Mouse (Mus musculus): Measurements from ENCODE around the gene Cdc42bpg.

Gene Cdc42bpg

GRCm38 (mm10) chr19:6306137-6306551 lies at the start of gene Cdc42bpg:
Gene Cdc42bpg (plus strand): TSS chr19:6306456.
- POLR2A ChIA-PET = interaction anchor here (0.5 to 20.4 kb wide), 48 partner anchors 9 to 260 kb away, joined by 3 to 829 read pairs (median 6); partner anchors contain the start of genes Ehd1 (in 3 of the 4), Cdca5 (in 2 of the 4), Men1 (in 2 of the 4) and Sf1 (in 2 of the 4)
- CTCF ChIA-PET = interaction anchor here (0.6 to 1.9 kb wide), 62 partner anchors 8 to 673 kb away, joined by 3 to 25 read pairs (median 5); partner anchors contain the start of genes Ehd1 (in 2 of the 4), Atg2a (in 1 of the 4), Cdca5 (in 1 of the 4) and Map4k2 (in 1 of the 4)

DNA sequence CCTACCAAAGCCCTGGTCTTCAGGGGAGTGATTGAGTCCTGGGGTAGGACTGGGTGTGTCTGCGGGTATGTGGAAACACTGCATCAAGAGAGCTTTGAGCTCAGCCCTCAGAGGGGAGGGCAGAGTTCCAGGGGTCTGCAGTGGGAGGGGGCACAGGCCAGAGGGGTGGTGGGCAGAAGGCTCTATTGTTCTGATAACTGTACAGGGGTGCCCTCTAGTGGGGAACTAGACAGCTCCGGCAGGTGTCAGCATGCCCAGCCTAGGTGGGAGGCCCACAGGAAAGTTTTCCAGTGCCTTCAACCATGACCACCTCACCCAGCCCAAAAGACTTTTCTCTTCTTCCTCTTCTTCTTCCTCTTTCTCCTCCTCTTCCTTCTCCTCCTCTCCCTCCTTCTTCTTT lies 45.8 kb upstream of the Cdc42bpg start:
- ChIA-PET CTCF (interaction anchor here in 3 of 4 experiments (0.6 to 2.1 kb wide), 28 partner anchors 9 to 612 kb away, joined by 3 to 14 read pairs (median 4); partner anchors contain the start of genes Cdc42bpg (in 2 of the 3), Men1 (in 2 of the 3), Atg2a (in 1 of the 3) and Cdc42ep2 (in 1 of the 3)), POLR2A (interaction anchor here in 2 of 4 experiments (0.8 to 34.9 kb wide), 11 partner anchors 10 to 103 kb away, joined by 3 to 829 read pairs (median 4); partner anchors contain the start of genes Map4k2 (in 1 of the 2), Men1 (in 1 of the 2) and Sf1 (in 1 of the 2))

- CTCF ChIA-PET = interaction anchor here (0.6 to 5.7 kb wide), 40 partner anchors 9 to 612 kb away, joined by 3 to 63 read pairs (median 4); partner anchors contain the start of genes Cdc42bpg (in 2 of the 4), Ehd1 (in 2 of the 4), Men1 (in 2 of the 4) and Arl2 (in 1 of the 4)
- POLR2A ChIA-PET = interaction anchor here in 2 of 4 experiments (0.6 to 34.9 kb wide), 12 partner anchors 9 to 784 kb away, joined by 3 to 829 read pairs (median 4); partner anchors contain the start of genes Cdc42bpg (in 1 of the 2), Map4k2 (in 1 of the 2), Men1 (in 1 of the 2) and Sf1 (in 1 of the 2)
Measured at GRCm38 (mm10) chr19:6260946-6261345, 45.3 kb upstream of the Cdc42bpg start.

- ChIA-PET CTCF (interaction anchor here (0.7 to 5.7 kb wide), 30 partner anchors 9 to 613 kb away, joined by 3 to 63 read pairs (median 4); partner anchors contain the start of genes Men1 (in 2 of the 4), Arl2 (in 1 of the 4), Atg2a (in 1 of the 4) and Cdc42bpg (in 1 of the 4)), POLR2A (interaction anchor here in 2 of 4 experiments (0.6 to 34.9 kb wide), 11 partner anchors 9 to 783 kb away, joined by 3 to 829 read pairs (median 4); partner anchors contain the start of genes Cdc42bpg (in 1 of the 2), Map4k2 (in 1 of the 2) and Sf1 (in 1 of the 2))
Measured at GRCm38 (mm10) chr19:6261379-6261778, 44.9 kb upstream of the Cdc42bpg start.

GRCm38 (mm10) chr19:6262222-6262621 lies 44.0 kb upstream of the Cdc42bpg start:
- ChIA-PET CTCF (interaction anchor here (0.7 to 8.2 kb wide), 21 partner anchors 9 to 262 kb away, joined by 3 to 66 read pairs (median 4); partner anchors contain the start of genes Cdc42bpg (in 2 of the 4), Ehd1 (in 1 of the 4), Map4k2 (in 1 of the 4) and Men1 (in 1 of the 4)), POLR2A (interaction anchor here in 2 of 4 experiments (0.7 to 34.9 kb wide), 14 partner anchors 8 to 121 kb away, joined by 3 to 829 read pairs (median 6); partner anchors contain the start of genes Ehd1 (in 2 of the 2), Arl2 (in 1 of the 2), Atg2a (in 1 of the 2) and Batf2 (in 1 of the 2))

DNA sequence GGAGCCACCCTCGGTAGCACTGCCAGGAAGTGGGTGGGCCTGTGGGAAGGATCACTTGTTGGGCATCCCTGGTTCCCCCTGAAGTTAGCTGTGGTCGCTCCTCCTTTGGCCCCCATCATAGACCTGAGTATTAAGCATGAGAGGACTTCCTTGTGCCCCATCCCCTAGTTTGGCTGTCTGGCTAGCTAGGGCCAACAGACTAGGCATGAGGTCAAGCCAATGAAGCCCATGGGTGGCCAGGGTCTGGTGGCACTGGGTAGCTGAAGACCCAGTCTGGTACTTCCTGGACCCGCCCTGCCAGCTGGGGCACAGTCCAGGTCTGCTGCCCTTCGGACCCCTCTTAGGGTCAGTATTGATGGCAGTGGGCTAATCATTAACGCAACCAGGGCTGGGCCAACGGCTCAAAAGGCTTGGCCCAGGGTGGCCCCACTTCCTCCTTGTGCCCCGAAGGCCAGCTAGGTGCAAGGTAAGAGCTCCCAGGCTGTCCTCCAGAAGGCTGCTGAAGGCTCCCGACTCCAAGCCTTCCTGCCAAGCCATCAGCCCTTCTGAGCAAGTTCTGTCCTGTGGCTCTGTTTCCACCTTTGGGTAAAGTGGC lies 43.3 kb upstream of the Cdc42bpg start:
- POLR2A ChIA-PET = interaction anchor here (0.6 to 34.9 kb wide), 31 partner anchors 9 to 196 kb away, joined by 3 to 829 read pairs (median 5); partner anchors contain the start of genes Ehd1 (in 2 of the 4), Arl2 (in 1 of the 4), Atg2a (in 1 of the 4) and Batf2 (in 1 of the 4)

GRCm38 (mm10) chr19:6264200-6264599 lies 42.1 kb upstream of the Cdc42bpg start:
- CTCF ChIA-PET = interaction anchor here (0.7 to 8.2 kb wide), 26 partner anchors 11 to 184 kb away, joined by 3 to 66 read pairs (median 4); partner anchors contain the start of genes Cdc42bpg (in 4 of the 4), Ehd1 (in 3 of the 4), Men1 (in 2 of the 4) and Atg2a (in 1 of the 4)
- POLR2A ChIA-PET = interaction anchor here (0.7 to 34.9 kb wide), 38 partner anchors 9 to 804 kb away, joined by 3 to 829 read pairs (median 4); partner anchors contain the start of genes Atg2a (in 2 of the 4), Ehd1 (in 2 of the 4), Men1 (in 2 of the 4) and Cdc42bpg (in 1 of the 4)

More for the DNA sequence above, 43.3 kb upstream of the Cdc42bpg start:
- CTCF ChIA-PET = interaction anchor here (0.6 to 8.2 kb wide), 31 partner anchors 8 to 261 kb away, joined by 3 to 66 read pairs (median 3); partner anchors contain the start of genes Cdc42bpg (in 3 of the 4), Men1 (in 2 of the 4), Arl2 (in 1 of the 4) and Ehd1 (in 1 of the 4)

DNA sequence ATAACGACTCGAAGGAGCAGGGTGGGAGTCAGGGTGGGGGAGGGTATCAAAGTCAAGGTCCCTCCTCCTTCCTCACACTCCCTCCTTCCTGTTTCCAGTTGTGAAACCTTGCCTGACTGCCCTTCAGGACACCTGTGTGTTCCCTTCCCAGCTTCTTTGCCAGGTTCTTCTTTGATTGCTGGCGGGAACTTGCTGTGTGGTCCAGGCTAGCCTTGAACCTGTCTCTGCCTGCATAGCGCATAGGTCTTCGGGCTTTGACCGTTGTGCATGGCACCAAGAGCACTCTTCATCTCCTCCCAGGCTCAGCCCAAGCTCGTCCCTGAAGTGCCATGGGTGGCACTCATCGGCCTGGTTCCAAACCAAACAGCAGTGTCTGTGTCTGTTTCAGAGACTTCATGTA lies 41.3 kb upstream of the Cdc42bpg start:
- ChIA-PET POLR2A (interaction anchor here in 2 of 4 experiments (0.8 to 34.9 kb wide), 19 partner anchors 8 to 250 kb away, joined by 3 to 829 read pairs (median 5); partner anchors contain the start of genes Ehd1 (in 2 of the 2), Atg2a (in 1 of the 2), Map4k2 (in 1 of the 2) and Men1 (in 1 of the 2)), CTCF (interaction anchor here (0.8 to 8.2 kb wide), 20 partner anchors 9 to 345 kb away, joined by 3 to 66 read pairs (median 5); partner anchors contain the start of genes Cdc42bpg (in 2 of the 4), Ehd1 (in 2 of the 4) and Men1 (in 1 of the 4))

DNA sequence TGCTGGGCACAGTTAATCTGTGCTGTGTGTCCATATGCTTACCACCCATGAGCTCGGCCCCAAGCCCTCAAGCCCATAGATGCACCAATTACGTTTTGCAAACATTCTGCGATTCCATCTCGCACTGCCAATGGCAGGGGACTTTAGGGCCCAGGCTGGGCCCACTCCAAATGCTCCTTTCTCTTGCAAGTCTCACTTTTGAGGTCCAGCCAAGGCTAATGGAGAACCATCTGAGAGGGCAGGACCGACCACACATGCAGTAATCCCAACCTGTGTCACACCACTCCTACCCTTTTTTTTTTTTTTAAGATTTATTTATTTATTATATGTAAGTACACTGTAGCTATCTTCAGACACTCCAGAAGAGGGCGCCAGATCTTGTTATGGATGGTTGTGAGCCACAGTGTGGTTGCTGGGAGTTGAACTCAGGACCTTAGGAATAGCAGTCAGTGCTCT lies 40.5 kb upstream of the Cdc42bpg start:
- ChIA-PET CTCF (interaction anchor here (0.6 to 8.2 kb wide), 42 partner anchors 8 to 791 kb away, joined by 3 to 66 read pairs (median 4); partner anchors contain the start of genes Cdc42bpg (in 4 of the 4), Ehd1 (in 2 of the 4), Capn1 (in 1 of the 4) and Gpha2 (in 1 of the 4)), POLR2A (interaction anchor here (0.6 to 34.9 kb wide), 25 partner anchors 9 to 895 kb away, joined by 3 to 829 read pairs (median 4); partner anchors contain the start of genes Ehd1 (in 4 of the 4), Sf1 (in 2 of the 4), Cdc42bpg (in 1 of the 4) and Map4k2 (in 1 of the 4))

DNA sequence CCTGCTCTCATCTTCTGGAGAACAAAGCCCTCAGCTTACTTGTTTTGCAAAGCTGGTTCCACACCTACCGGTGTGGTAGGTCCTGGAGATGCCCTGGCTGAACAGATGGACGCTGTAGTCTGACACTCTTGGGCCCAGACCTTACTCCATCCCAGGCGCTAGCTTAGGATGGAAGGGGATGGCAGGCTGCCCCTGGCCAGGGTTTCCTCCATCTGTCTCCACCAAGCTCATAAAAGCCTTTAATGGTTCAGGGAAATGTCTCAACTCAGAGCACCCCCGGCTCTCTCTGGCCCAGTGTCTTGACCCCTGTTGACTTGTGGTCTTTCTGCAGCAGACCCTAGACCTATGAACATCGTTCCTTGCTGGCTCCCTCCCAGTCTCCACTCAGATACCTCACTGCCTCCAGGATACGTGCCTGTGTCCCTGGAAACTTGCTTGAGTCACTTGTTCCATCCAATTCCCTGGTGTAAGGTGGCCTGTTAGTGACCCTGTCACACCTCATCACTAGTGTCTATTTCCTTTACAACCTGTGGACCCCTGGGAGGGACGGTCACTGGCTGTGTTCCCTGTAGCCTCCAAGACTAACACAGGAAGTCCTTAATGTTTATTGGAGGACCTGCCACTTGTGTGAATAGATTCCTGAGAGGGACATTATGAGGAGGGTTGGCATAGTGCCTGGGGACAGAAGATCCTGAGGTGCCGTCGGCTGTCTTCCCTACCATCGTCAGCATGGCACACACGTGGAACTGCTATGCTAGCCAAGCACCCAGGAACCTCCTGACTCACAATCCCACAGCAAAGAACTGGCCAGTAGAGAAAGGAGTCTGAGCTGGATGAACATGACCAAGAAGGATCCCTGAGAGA lies 38.7 kb upstream of the Cdc42bpg start:
- CTCF ChIA-PET = interaction anchor here (0.7 to 8.2 kb wide), 18 partner anchors 9 to 301 kb away, joined by 3 to 66 read pairs (median 5); partner anchors contain the start of genes Cdc42bpg (in 2 of the 4), Ehd1 (in 1 of the 4) and Ppp2r5b (in 1 of the 4)
- POLR2A ChIA-PET = interaction anchor here (0.8 to 34.9 kb wide), 12 partner anchors 11 to 200 kb away, joined by 3 to 829 read pairs (median 4); partner anchors contain the start of genes Ehd1 (in 2 of the 4), Cdc42bpg (in 1 of the 4), Men1 (in 1 of the 4) and Ppp2r5b (in 1 of the 4)

- CTCF ChIA-PET = interaction anchor here (0.5 to 8.2 kb wide), 16 partner anchors 8 to 1471 kb away, joined by 3 to 66 read pairs (median 3); partner anchors contain the start of genes Ehd1 (in 2 of the 4), Cdc42bpg (in 1 of the 4) and Ppp2r5b (in 1 of the 4)
- POLR2A ChIA-PET = interaction anchor here (0.8 to 34.9 kb wide), 15 partner anchors 10 to 200 kb away, joined by 3 to 829 read pairs (median 5); partner anchors contain the start of genes Cdc42bpg (in 2 of the 4), Ehd1 (in 2 of the 4), Men1 (in 1 of the 4) and Ppp2r5b (in 1 of the 4)
Measured at GRCm38 (mm10) chr19:6268170-6268528, 38.1 kb upstream of the Cdc42bpg start.

DNA sequence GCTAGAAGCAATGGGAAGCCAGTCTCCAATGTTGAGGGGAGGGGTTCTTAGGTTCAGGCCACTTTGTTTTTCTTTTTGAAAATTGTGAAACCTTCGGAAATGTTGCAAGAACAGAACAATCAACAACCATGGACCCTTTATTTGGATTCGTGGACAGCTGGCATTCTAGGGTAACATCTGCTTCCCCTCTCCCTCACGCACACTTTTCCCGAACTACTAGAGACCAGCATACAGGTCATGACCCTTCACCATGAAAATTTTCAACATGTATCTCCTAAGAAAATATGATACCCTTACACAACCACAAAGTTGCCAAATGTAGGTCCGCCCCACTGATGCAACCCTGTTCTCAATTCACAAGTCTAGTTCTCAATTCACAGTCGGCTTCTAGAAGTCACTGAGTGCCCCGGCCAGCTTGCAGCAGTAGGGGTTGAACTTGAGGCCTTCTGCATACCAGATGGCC lies 37.6 kb upstream of the Cdc42bpg start:
- ChIA-PET CTCF (interaction anchor here (0.5 to 8.2 kb wide), 21 partner anchors 8 to 1471 kb away, joined by 3 to 66 read pairs (median 5); partner anchors contain the start of genes Cdc42bpg (in 3 of the 4), Ehd1 (in 1 of the 4), Men1 (in 1 of the 4) and Ppp2r5b (in 1 of the 4)), POLR2A (interaction anchor here in 3 of 4 experiments (0.6 to 34.9 kb wide), 24 partner anchors 10 to 745 kb away, joined by 3 to 829 read pairs (median 6); partner anchors contain the start of genes Atg2a (in 2 of the 3), Cdc42bpg (in 2 of the 3), Ehd1 (in 2 of the 3) and Cdca5 (in 1 of the 3))

DNA sequence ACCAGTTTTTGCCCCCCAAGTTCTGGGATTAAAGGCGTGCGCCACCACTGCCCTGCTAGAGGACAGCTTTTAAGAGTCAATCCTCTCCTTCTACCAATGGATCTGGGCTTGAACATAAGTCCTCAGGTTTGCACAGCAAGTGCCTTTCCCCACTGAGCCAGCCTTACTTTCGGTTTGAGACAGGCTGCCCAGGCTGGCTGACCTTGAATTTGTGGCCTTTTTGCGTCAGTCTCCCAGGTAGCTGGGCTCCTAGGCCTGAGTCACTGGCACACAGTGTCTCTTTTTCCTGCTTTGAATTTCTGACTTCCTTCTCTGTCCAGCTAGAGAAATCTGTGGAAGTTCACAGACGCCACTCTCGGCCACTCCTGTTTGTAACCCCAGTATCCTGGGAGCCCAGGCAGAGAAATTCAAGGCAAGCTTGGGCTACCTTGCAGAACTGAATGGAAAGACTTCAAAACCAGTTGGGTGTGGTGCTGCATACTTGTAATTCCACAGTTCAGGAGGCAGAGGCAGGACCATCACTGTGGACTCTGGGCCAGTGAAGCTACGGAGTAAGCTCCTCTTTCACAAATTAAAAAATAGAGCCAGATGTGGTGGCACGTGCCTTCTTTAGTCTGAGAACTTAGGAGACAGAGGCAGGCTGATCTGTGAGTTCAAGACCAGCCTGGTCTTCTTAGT lies 36.3 kb upstream of the Cdc42bpg start:
- POLR2A ChIA-PET = interaction anchor here (0.5 to 34.9 kb wide), 72 partner anchors 9 to 801 kb away, joined by 3 to 829 read pairs (median 5); partner anchors contain the start of genes Cdc42bpg (in 3 of the 4), Sf1 (in 3 of the 4), Atg2a (in 2 of the 4) and Ehd1 (in 2 of the 4)
- CTCF ChIA-PET = interaction anchor here (0.5 to 8.2 kb wide), 36 partner anchors 8 to 853 kb away, joined by 3 to 66 read pairs (median 4); partner anchors contain the start of genes Cdc42bpg (in 4 of the 4), Men1 (in 3 of the 4) and Ppp2r5b (in 1 of the 4)

DNA sequence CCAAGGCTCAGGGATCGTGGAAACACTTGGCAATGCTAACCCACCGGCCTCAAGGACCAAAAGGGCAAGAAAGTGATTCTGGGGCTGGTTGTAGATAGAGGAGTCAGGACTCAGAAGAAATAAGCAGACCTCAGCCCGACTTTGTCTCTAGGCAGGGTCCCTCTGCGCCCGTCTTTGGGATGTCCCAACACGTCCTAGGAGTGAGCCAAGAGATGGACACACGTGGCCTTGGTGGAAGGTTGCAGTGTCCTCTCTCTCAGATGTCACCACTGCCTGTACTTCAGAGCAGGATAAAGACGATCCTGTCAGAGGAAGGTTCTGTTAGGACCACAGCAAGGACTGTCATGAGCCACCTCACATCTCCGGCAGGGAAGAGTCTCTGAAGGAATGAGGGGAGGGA lies 35.6 kb upstream of the Cdc42bpg start:
- ChIA-PET CTCF (interaction anchor here (0.5 to 4.9 kb wide), 29 partner anchors 8 to 854 kb away, joined by 3 to 43 read pairs (median 4); partner anchors contain the start of genes Cdc42bpg (in 3 of the 4), Men1 (in 3 of the 4) and Ppp2r5b (in 1 of the 4)), POLR2A (interaction anchor here (0.6 to 34.9 kb wide), 65 partner anchors 8 to 635 kb away, joined by 3 to 829 read pairs (median 5); partner anchors contain the start of genes Cdc42bpg (in 3 of the 4), Sf1 (in 3 of the 4), Atg2a (in 2 of the 4) and Ehd1 (in 2 of the 4))

Measured in embryonic stem cell, embryonic (primary cell).